Mouse (Mus musculus): Measurements from ENCODE around the gene Tesc.

The Tesc gene

DNA sequence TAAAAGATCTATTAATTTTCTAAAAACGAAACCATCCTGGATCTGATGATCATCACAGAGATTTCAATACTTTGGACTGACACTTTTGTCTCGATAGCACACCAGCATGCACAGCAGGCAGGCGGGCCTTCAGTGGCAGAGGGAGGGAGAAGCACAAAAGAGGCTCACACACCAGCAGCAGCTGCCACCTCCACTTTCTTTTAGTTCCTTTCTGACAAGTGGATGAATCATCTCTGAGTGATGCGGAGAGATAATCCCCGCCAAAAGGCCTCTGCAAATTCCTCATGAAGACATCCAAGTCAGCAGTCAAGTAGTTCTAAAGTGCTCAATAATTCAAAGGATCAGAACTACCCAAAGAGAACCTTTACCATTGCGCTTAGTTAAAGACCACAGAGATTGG, 51.8 kb downstream of the Tesc start:
- no peak for DNase-seq

DNA sequence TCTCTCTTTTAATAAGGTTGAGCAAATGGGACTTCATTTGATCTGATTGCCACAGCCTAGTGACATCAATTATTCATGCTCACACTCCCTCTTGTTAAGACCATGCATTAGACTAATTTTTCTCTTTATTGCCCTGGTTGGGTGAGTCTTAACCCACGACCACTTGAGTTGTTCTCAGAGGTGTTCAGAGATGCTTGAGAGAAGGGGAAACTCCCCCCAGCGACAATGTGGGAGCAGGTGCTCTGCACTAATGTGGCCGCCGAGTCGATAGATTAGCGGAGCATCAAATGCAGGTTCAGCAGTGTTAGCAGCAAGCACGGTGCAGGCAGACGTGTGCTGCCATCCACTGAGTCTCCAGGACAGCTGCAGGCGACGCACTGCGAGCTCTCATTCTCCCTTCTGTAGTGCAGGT, 52.3 kb downstream of the Tesc start:
- DNase-seq, result no peak

DNA sequence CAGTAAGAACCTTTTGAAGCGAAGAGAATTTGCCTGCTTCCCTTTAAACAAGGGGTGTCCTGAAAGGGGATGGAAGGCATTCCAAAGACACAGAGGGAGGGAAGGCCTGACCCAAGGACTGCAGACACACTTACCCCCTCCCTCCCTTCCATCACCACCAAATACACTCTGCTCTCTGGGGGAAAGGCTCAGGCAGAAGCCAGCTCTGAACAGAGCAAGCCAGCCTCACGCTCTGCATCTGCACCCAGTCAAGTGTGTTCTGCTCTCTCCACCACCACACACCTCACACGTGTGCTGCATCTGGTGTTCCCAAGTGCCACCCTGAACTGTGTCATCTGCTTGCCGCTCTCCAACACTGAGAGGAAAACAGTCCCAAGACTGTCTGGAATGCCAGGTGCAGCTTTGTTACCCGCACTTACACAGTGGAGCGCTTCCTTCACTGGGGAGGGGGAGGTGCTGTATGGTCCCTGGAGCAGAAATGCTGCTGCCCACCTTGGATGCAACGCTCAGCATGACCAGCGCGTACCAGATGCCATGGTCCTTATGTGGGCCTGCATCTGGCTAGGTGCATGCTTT, 53.9 kb downstream of the Tesc start:
- no peak for DNase-seq

- no peak for DNase-seq
Observed at GRCm38 (mm10) chr5:118081996-118082395, 54.5 kb downstream of the Tesc start.

DNA sequence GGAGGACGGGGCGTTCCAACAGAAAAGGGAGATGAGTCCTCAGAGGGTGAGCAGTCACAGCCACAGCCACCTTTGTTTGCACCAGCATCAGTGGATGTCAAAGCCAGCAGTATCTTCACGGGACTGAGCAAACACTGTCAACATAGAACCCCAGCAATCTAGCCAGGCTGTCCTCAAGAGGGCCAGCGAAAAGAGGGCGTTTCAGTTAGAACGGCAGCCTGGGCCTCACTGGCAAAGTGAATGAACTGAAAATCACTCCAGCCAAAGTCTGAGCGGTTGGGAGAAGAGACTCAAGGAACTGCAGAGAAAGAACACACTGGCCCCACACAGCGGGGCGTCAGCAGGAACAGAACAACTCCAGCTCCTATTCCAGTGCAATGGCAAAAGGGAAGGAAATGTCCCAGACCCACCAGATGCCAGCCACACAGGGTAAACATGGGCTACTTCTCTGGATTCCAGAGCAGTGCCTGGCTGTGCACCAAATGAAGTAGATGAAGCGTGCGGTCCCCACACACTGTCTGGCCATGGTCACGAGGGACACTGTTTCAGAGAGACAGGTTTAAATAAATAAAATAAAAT, 55.6 kb downstream of the Tesc start:
- DNase-seq, result no peak

GRCm38 (mm10) chr5:118084171-118084727, 56.7 kb downstream of the Tesc start:
- DNase-seq, result no peak

GRCm38 (mm10) chr5:118085313-118085712, 57.8 kb downstream of the Tesc start:
- DNase-seq, result no peak

- DNase-seq, result no peak
Observed at GRCm38 (mm10) chr5:118086956-118087355, 59.4 kb downstream of the Tesc start.

- peak; percentile 14 for DNase-seq
Observed at GRCm38 (mm10) chr5:118089102-118089501, 61.6 kb downstream of the Tesc start.

DNA sequence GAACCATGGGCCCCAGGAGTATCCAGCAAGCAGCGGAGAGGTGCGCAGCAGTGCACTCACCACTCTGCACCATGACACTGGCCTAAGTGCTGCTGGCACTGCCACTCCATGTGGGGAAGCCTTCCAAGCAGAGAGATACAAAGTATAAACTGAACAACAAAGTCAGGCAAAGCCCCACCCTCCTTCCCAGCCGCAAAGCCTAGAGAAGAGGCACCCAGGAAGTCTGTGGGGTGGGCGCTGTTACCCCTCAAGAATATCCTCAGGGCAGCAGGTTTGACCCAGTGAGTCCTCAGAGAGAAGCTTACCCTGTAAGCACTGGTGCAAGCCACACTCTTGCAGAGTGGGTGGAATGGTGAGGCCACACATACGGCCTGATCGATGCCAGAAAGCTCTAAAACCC, 62.6 kb downstream of the Tesc start:
- DNase-seq, result no peak

DNA sequence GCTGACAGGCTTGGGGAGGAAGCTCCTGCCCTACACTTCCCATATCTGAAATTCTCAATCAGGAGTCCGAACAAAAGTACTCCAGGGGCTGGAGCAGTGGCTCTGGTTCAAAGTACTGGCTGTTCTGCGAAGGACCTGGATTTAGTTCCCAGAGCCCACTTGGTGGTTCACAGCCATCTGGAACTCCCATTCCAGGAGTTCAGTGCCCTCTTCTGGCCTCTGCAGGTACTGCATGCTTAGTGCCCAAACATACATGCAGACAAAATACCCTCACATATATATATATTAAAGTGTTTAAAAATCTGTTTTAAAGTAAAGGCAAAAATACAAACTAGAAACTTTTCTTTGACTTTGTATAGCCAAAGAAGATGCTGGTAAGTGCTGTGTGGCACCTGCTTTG, 63.3 kb downstream of the Tesc start:
- no peak for DNase-seq

DNA sequence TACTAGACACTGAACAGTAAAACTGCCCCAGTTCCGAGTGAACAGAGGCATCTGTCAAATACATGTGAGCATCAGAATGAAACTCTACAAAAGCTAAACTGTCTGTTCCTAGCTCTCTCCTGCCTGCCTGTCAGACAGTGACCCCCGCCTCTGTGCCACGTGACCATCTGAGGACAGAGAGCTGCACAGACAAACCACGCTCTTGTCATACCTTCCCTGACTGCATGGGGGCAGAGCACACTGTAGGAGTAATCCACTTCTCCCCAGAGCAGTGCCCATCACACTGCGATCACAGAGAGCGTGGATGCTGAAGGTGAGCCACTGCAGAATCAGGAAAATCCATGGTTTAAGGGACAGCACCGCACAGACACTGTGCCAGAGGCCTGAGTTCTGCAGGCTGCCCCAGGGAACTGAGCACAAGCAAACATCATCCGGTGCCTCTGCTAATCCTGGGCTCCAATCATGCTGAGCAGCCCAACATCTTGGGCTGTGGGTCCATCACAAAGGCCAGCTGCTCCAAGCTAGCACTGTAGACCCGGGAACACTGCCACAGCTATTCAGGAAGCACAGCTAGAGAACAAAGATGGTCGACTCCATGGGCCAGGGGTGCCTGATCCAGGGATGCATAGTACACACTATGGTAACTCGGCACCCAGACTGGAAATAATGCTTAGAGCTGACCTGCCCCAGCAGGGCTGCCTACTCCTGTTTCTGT, 65.9 kb downstream of the Tesc start:
- DNase-seq, result no peak

DNA sequence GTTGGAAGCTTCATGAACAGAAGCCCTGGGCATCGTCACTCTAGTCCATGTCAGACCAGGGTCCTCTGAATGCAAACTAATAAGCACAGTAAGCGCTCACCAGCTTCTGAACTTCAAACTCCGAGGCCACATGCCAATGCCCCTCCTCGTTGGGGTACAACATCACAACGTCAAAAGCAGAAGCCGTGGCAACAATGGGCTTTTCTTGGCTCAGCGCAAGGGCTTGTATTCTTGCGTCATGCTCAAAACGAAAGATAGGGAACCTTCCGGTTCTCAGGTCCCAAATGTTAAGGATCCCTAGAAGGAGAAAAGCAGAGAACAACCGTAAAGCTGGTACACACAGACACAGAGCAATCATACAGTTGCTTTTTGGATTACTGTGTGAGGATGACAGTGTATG, 67.9 kb downstream of the Tesc start:
- DNase-seq, result no peak

GRCm38 (mm10) chr5:118095849-118096248, 68.3 kb downstream of the Tesc start:
- no peak for DNase-seq

DNA sequence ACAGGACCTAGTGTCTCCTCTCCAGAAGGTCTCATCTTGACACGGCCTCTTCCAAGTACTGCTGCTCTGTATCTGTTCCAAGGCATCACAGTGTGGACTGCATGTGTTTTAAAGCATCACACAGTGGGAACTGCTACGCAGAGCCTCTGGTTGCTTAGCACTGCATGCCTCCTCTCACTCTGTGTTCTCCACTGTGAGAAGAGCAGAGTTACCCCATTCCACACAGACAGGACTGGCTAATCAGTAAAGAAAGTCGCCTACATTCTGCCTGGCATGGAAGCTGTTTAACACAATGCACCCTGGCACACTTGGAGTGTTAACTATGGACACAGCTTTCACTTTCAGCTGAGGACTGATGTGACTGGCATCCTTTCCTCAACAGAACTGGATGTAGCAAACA, 68.8 kb downstream of the Tesc start:
- DNase-seq, result no peak

GRCm38 (mm10) chr5:118099069-118099869, 71.7 kb downstream of the Tesc start:
- no peak for DNase-seq

DNA sequence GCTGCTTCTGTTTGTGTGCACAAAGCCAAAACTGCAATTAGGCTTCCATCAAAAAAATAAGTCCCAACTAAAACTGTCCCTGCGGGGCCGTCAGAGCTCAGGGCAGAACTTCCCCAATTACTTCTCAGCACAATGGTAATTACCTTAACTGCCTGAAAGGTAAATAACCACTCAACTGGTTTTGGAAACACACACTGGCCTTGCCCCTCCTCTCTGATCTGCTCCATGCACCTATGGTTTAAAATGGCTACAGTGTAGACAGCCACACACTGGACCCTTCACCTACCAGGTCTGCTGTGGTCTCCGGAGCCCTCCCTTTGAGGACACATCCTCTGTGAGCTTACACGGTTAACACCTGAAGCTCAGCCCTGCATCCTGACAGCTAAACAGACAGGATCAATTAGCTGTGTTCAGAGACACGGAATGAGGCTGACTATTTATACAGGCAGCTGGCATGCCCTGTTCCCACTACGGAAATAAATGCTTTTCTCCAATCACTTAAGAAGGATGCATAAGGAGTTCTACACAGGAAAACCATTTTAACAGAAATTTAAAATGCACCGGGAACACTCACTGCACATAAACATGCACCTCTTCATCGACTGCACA, 72.4 kb downstream of the Tesc start:
- DNase-seq, result no peak

- peak; percentile 9 for DNase-seq
Observed at GRCm38 (mm10) chr5:118105536-118105935, 78.0 kb downstream of the Tesc start.

DNA sequence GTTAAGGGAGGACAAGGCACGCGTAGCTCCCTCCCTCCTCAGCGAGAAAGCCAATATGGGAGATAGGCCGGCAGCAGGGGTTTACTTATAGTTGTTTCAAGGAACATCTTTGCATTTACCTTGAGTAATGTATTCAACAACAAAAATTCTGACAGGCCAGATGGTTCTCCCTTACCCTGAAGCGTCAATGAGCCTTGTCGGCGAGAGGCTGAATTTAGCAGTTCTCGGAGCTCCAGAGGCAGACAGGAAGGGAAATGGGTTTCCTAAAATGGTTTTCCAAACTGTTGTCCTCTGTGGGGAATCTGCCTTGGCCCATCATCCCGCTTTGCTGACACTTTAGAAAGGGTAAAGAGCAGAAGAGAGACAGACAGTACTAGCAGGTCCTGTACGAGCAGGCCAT, 79.1 kb downstream of the Tesc start:
- DNase-seq, result no peak

- no peak for DNase-seq
Observed at GRCm38 (mm10) chr5:118108124-118108793, 80.7 kb downstream of the Tesc start.

DNA sequence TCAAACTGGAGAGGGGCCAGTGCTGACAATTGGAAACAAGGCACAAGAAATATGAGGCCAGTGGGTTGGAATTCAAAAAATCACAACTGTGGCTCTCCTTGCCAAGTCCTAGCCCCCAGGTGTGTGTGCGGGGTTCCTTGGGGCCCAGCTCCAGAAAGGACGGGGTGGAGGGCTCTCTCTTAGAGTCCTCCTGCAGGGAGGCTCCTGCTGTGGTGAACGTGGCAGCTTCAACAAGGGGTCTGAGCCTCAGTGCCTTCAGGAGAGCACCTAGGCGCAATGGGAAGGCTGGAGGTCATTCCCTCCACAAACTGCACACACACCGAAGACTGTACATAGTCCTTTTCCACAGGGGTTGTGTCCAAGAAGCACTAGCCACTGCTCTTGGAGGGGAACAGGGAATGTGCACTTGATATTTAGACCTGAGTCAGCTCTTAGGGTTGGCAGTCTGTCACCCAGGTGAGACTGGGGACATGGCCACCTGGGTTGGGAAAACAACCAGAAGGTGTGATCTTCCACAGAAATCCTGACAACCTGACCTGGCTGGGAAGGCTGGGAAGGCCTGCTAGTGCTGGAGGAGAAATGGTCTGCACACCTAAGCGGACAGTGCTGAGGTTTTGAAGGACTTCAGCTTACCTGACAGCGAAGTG, 81.4 kb downstream of the Tesc start:
- no peak for DNase-seq
